Mouse (Mus musculus): ENCODE results near the gene 6820408C15Rik.

DNA sequence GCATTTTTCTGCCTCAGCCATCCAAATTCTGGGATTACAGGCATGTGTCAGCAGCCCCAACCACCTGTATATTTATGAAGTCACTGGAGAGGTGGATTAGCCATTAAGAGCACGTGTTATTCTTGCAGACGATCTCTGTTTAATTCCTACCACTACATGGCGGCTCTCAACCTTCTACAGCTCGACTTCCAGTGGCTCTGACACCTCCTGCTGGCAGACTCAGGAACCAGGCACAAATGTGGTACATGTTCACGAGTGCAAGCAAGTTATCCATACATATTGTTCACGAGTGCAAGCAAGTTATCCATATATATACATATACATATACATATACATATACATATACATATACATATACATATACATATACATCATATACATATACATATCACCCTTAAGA is 77.8 kb downstream of the 6820408C15Rik start:
- TF ChIP-seq CTCF (IDR thresholded peaks at IDR 0.05; ENCODE audit: low read depth) (0 out of 2 replicates have a peak, but pooled peaks have one; percentile 20), EP300 (IDR thresholded peaks at IDR 0.05; ENCODE audit: low read depth) (no peak)

Data from liver, embryonic 14.5 days (tissue).